Mouse (Mus musculus) gastrocnemius, adult 2 months (tissue): Measurements from ENCODE around the gene Ppil1. TPM values are rescaled to one million over a fixed set of nuclear protein-coding genes. Genes with fewer than 3 reads are reported as not detected.
"Not testable (repeated sequence)": the region's sequence is repeated elsewhere in the genome, so short reads cannot be mapped to it uniquely, and the experiment has no call there.

ENCODE experiments used
- DNase-seq: peaks from one replicate; pipeline ENCODE4 v3.0.0; 2022
- H3K27ac ChIP-seq: fragments of 200-600 bp; 2 replicates; pipeline ENCODE4 v1.8.1; 2022; ENCODE audit warnings: mild to moderate bottlenecking
- H3K4me3 ChIP-seq: fragments of 200-600 bp; 2 replicates; pipeline ENCODE4 v1.8.1; 2022; ENCODE audit warnings: mild to moderate bottlenecking, moderate library complexity
- CTCF ChIP-seq: fragments of 200-600 bp; IDR thresholded peaks from 2 replicates; pipeline ENCODE4 v1.8.1; 2022; ENCODE audit warnings: antibody characterized with exemption, mild to moderate bottlenecking, moderate library complexity
- intact Hi-C: fragments of 180-260 bp; cut with DNase I; formaldehyde crosslinking; loops from one replicate; pipeline ENCODE4 v1.15.1; 2025
- total RNA-seq, 2 experiments: library from RNA; stranded (reverse); gene quantifications; 2 replicates each; pipeline ENCODE4 v1.2.3; 2021

Ppil1 gene
- total RNA-seq, 2 experiments from 2014 or later: 5.1 to 7.3 TPM

DNA sequence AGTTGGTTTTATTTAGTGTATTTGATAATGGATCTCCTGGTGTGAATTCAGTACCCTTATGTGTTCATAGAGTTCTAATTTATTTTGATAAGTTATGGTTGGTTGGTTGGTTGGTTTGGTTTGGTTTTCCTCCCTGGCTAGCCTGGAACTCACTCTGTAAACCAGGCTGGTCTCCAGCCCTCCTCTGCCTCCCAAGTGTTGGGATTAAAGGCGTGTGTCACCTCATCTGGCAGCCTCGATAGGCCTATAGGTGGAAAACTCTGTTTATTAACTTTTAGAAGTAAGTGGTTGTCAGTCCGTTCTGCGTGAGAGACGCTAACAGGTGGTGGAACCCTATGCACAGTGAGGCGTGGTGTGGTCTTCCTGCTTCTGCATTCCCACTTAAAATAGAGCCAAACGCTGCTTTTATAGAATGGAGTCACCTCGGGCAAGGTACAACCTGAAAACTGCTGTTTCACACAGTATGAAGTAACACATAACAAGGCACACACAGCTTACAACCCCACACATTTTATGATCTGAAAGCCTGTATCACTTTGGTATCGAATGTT, 6.2 kb upstream of the Ppil1 start:
- peak overlapping the region; percentile 85 for H3K4me3 ChIP-seq
- DNase-seq: no peak
- H3K27ac ChIP-seq: peak overlapping the region; percentile 94
- TF ChIP-seq CTCF: no peak
- intact Hi-C loops: loop anchor here (5.0 kb wide), 2 partner anchors 62 to 87 kb away; no protein-coding TSS in a partner anchor

- Histone ChIP-seq H3K4me3 (peak overlapping the region; percentile 85), H3K27ac (peak overlapping the region; percentile 94)
- TF ChIP-seq CTCF: no peak
- intact Hi-C loops: no loop called here
- no peak for DNase-seq
Observed at GRCm38 (mm10) chr17:29269349-29269706, 5.3 kb upstream of the Ppil1 start.

DNA sequence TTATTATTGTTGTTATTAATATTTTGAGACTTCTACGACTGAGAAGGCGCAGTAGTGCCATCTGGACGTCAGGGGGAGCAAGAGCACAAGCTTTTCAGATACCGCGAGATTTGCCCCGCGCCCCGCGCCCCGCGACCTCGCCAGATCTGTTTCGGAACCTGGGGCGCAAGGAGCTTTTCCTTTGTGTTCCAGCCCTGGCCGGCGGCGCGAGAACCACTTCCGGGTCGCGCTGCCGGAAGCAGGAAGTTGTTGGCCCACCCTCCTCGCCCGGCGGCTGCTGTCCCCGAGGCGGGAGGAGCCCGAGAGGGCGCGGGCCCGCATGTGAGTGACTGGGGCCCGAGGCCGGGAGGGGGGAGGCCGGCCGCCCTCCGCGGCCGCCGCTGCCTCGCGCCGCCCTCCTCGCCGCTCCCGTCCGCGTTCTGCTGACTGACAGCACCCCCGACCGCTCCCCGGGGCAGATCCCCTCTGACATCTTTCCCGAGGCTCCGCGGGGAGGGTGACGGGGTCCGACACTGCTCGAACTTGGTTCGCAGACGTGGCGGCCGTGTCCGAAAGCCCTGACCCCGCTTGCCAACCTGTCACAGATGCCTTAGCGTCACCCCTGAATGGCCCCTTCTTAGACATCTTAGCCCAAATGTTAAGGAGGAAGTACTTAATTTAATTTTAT, 4.8 kb upstream of the Ppil1 start, which contains the start of gene BC004004:
BC004004 (plus strand) TSS at position 107 of the 667 bp plus-strand sequence.
- H3K4me3 ChIP-seq: peak within 1 kb of the TSS; percentile 85
- H3K27ac ChIP-seq: peak within 1 kb of the TSS; percentile 94
- DNase-seq: peak; percentile 98
- TF ChIP-seq CTCF: peak; percentile 96
- intact Hi-C loops: loop anchor here (1.0 kb wide), 1 partner anchor 102 kb away; no protein-coding TSS in a partner anchor

- TF ChIP-seq CTCF: no peak
- H3K27ac ChIP-seq: peak overlapping the region; percentile 94
- DNase-seq: no peak
- intact Hi-C loops: loop anchor here (1.0 kb wide), 1 partner anchor 103 kb away; no protein-coding TSS in a partner anchor
- peak overlapping the region; percentile 85 for H3K4me3 ChIP-seq
Observed at GRCm38 (mm10) chr17:29267931-29268681, 4.1 kb upstream of the Ppil1 start.

- DNase-seq, H3K4me3 ChIP-seq, H3K27ac ChIP-seq, intact Hi-C loops: not testable (repeated sequence)
Observed at GRCm38 (mm10) chr17:29267040-29267439, 3.1 kb upstream of the Ppil1 start.

- H3K27ac ChIP-seq: peak overlapping the region; percentile 97
- peak overlapping the region; percentile 90 for H3K4me3 ChIP-seq
- DNase-seq: no peak
- no peak for TF ChIP-seq CTCF
- intact Hi-C loops: loop anchor here (5.0 kb wide), 1 partner anchor 248 kb away; no protein-coding TSS in a partner anchor
Observed at GRCm38 (mm10) chr17:29264760-29265159, 774 bp upstream of the Ppil1 start.

DNA sequence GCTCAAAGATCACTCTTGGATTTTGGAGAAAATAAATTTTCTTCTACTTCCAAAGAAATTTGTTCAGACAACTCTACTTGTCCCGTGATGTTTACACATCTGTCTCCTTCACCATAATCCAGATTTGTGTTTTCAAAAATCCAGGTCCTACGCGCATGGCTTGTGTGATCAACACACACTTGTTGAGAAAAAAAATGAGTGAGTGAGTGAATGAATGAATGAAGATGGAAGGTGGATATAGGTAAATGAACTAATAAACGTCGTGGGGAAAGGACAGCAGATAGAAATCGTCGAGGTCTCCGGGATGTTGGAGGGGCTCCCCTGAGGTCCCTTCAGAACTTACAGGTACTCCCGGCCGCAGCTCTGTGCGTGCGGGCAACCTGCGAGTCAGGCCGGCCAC, 569 bp downstream of the Ppil1 start:
- intact Hi-C loops: loop anchor here (5.0 kb wide), 1 partner anchor 249 kb away; no protein-coding TSS in a partner anchor
- Histone ChIP-seq H3K27ac (peak overlapping the region; percentile 97), H3K4me3 (peak overlapping the region; percentile 90)
- DNase-seq: no peak
- no peak for TF ChIP-seq CTCF

DNA sequence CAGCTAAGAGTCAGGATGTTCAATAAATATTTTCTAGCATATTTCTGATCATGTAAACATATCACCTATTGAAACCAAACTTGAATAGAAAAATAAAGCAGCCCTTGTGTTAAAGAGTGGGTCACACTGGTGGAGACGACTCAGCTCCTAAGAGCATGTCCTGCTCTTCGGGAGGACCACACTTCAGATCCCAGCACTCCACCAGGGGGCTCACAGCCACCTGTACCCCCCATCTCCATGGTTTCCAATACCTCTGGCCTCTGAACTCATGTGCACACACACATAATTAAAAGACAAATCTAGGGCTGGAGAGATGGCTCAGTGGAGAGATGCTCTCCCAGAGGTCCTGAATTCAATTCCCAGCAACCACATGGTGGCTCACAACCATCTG, 1.7 kb downstream of the Ppil1 start:
- TF ChIP-seq CTCF: no peak
- DNase-seq: no peak
- Histone ChIP-seq H3K27ac (no peak overlapping the region), H3K4me3 (no peak overlapping the region)
- intact Hi-C loops: loop anchor here (5.0 kb wide), 1 partner anchor 250 kb away; no protein-coding TSS in a partner anchor

DNA sequence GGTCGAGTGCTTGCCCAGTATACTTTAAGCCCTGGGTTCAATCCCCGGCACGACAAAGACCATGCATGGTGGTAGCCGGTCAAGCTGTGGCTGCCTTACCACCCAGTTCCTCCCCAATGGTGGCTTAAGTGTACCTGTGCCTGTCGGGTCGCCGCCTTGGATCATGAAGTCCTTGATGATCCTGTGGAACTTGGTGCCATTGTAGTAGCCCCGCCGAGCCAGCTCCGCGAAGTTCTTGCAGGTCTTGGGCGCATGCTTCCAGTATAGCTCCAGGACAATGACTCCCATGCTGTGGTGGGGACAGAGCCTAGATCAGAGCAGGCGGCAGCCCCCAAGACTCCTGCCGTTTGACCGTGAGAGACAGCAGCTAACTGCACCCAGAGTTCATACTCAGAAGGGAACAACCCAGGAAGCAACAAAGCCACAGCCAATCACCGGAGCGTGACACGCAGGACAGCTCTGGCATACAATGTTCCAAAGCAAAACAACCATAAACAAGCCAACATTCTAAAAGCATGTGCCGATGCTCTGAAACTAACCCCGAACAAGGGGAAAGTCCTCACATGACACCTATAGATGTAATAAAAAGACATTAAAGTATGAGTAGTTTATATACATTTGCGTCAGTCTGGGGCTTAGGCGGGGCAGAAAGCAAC, 2.3 kb downstream of the Ppil1 start:
- Histone ChIP-seq H3K4me3 (no peak overlapping the region), H3K27ac (no peak overlapping the region)
- TF ChIP-seq CTCF: no peak
- no peak for DNase-seq
- intact Hi-C loops: loop anchor here (5.0 kb wide), 1 partner anchor 251 kb away; no protein-coding TSS in a partner anchor

DNA sequence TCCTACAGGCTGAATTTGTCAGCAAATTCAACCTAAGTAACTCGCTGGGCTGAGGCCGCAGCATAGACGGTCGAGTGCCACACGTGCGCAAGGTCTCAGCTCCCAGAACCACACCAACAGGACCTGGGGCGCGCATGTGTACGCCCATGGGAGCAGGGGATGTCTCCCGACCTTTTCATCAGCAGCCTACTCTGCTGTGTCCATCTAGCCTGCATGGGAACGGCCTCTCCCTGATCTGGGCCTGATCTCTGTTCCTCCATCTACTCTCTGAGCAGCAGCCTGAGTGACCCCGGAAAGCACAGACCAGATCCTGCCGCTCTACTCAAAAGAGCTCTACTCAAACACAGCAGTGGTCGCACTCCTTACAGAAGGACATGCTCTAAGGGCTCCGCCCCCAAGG, 3.5 kb downstream of the Ppil1 start:
- no peak overlapping the region for H3K4me3 ChIP-seq
- no peak for TF ChIP-seq CTCF
- intact Hi-C loops: loop anchor here (5.0 kb wide), 1 partner anchor 252 kb away; no protein-coding TSS in a partner anchor
- H3K27ac ChIP-seq: no peak overlapping the region
- DNase-seq: peak; percentile 23

GRCm38 (mm10) chr17:29259489-29259888, 4.5 kb downstream of the Ppil1 start:
- Histone ChIP-seq H3K4me3 (no peak overlapping the region), H3K27ac (no peak overlapping the region; the same call in 1 of the 2 replicates)
- intact Hi-C loops: no loop called here
- TF ChIP-seq CTCF: peak; percentile 94
- DNase-seq: peak; percentile 85

DNA sequence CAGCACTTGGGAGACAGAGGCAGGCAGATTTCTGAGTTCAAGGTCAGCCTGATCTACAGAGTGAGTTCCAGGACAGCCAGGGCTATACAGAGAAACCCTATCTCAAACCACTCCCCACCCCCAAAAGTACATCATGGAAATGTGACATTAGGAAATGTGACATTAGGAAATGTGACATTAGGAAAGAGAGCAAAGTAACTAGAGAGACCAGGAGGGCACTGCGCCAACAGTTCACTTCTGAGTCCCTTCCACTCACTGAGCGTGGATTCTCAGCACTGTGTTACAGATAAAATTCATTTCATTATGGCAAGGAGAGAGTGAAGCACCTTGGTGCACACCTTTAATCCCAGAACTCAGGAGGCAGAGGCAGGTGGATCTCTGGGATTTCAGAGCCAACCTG, 5.1 kb downstream of the Ppil1 start:
- no peak for TF ChIP-seq CTCF
- DNase-seq: no peak
- no peak overlapping the region for H3K27ac ChIP-seq
- intact Hi-C loops: no loop called here
- no peak overlapping the region for H3K4me3 ChIP-seq
